Mouse (Mus musculus): ENCODE data around the gene Slc27a2. TPM values are rescaled to one million over a fixed set of nuclear protein-coding genes. Genes with fewer than 3 reads are reported as not detected.
A peak's percentile ranks its signal among the peaks of the same experiment; 100 is the strongest.
"Not testable (repeated sequence)": the region's sequence is repeated elsewhere in the genome, so short reads cannot be mapped to it uniquely, and the experiment has no call there.

The Slc27a2 gene
- total RNA-seq, 2 experiments from 2014 or later, result 15.3 to 15.9 TPM

DNA sequence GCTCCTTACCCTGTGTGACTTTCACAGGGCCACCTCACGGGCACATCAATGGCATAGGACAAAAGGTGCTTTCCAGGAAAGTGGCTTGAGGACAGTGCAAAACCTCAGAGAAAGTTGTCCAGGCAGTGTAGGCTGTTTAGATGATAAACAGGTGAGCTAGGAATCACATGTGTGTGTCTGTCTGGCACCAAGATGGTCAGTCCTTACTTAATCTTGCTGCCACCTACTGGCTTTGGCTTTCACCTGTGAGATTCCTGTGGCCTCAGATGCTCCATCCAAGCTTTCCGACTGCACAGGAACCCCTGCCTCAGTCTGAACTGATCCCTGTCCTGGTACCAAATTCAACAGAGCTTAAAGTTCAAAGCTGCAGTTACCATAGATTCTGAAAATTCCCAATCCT, 46.2 kb downstream of the Slc27a2 start:
- TF ChIP-seq CTCF (conservative IDR thresholded peaks at IDR 0.05), result no peak
- no peak for DNase-seq (ENCODE audit: low spot score in 2 of 2)
- H3K27ac ChIP-seq, result peak overlapping the region; percentile 64; the same call in 1 of the 2 replicates
- H3K4me3 ChIP-seq, result no peak overlapping the region

DNA sequence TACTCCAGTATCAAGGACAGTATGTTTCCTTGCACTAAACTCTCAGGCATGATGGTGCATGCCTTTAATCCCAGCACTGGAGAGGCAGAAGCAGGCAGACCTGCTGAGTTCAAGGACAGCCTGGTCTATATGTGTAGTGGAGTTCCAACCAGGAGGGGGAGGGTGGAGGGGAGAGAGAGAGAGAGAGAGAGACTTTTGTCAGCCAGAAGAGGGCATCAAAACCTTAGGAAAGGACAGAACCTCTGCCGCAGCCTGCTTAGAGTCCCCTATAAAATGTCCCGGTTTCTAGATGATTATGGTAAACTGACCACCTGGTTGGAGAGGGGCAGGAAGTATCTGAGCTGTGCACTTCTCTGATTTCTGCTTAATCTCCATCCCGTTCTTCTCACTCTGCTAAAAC, 46.8 kb downstream of the Slc27a2 start:
- peak; percentile 77 for TF ChIP-seq CTCF (conservative IDR thresholded peaks at IDR 0.05)
- DNase-seq (ENCODE audit: low spot score in 2 of 2), result no peak

DNA sequence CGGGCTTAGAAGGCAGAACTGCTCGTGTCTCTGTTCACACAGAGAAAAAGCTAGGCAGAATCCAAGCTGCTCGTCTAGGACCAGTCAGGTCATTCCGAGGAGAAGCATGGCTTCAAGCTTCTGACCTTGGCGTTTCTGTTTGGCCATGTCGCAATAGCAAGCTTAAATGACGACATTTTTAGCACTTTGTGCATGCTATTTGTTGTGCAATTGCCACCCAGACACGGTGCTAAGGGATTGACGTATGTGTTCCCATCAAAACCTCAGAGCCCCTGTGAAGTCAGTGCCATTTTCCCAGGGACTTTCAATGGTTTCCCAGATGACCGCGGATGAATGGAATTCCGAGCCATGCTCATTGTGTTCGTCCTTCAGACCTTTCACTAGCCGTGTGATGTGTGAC, 48.3 kb downstream of the Slc27a2 start:
- Histone ChIP-seq H3K27ac (no peak overlapping the region), H3K4me3 (no peak overlapping the region)
- no peak for DNase-seq (ENCODE audit: low spot score in 2 of 2)
- TF ChIP-seq CTCF (conservative IDR thresholded peaks at IDR 0.05), result no peak

More for the DNA sequence above, 46.8 kb downstream of the Slc27a2 start:
- Histone ChIP-seq H3K4me3 (no peak overlapping the region), H3K27ac (no peak overlapping the region)

DNA sequence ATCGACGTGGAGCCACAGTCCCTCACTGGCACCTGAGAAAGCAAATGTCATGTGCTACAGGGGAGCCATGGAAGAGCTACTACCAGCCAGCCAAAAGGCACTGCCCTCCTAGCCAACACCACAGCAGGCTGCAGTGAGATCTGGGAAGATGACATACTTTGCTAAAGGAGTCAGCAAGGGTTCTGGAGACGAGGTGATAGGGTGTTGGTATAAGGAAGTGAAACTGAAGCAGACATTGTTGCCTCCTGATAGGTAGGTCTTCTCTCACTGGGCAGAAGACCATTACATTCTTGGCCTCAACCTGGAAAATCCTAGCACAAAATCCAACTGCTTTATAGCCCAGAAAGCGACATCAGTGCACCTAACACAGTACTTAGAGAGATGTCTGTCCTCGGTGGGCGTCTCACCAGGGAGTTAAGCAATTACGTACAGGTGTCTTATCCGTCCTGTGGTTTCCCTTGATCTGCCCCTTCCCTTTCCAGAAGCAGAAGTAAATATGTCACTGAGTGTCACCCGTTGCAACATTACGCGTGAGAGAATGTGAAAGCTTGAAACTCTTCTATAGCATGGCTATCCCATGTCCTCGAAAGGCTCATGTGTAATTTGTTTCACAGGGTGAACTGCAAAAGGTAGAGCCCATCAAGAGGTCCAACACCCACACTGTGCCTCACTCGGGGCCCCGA, 49.9 kb downstream of the Slc27a2 start:
- H3K27ac ChIP-seq, result no peak overlapping the region
- DNase-seq (ENCODE audit: low spot score in 2 of 2), result no peak
- no peak for TF ChIP-seq CTCF (conservative IDR thresholded peaks at IDR 0.05)
- H3K4me3 ChIP-seq, result no peak overlapping the region

DNA sequence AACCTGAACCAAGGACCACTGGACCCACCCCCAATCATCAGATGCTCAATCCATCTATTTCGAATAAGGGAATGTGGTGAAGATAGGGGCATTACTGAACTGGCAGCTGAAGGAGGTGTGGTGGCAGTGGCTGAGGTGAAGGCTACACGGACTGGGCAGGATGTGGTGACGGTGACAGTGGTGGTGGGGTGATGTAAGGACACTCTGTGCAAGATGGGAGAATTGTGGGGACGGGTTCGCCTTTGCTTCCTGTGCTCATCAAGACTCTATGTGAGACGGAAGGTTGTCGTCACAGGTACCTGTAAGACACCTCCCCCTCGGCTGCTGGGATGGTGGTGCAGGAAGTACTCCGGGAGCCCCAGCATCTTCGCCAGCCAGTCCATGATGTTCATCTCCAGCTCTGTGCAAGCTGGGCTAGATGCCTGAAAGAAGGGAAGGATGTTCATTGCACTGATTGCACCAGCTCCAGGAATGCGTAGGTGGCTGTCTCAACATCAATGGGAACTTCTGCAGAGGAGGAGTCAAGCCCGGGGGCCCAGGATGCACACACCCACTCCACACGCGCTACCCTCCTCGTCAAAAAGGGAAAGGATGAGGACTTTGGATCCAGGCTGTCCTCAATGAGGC, 54.0 kb downstream of the Slc27a2 start:
- no peak overlapping the region for H3K27ac ChIP-seq
- no peak for TF ChIP-seq CTCF (conservative IDR thresholded peaks at IDR 0.05)
- no peak overlapping the region for H3K4me3 ChIP-seq
- DNase-seq (ENCODE audit: low spot score in 2 of 2), result no peak

DNA sequence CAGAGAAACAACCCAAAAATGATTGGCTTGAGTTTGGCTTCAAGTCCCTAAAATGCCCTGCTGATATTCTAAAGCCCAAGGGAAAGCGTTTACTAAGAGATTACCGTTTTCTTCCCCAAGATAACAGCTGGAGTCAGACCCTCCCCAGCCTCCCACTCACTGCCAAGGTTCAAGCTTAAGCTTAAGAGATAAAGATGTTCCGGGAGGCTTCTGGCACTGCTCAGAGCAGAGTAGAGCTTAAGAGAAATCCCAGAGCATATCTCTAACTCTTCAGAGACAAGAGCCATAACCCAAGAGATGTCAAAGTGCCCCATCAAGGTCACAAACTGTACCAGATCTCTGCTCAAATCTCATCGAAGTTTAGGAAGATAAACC, 54.5 kb downstream of the Slc27a2 start:
- H3K4me3 ChIP-seq, result no peak overlapping the region
- H3K27ac ChIP-seq, result no peak overlapping the region
- DNase-seq (ENCODE audit: low spot score in 2 of 2), result no peak
- TF ChIP-seq CTCF (conservative IDR thresholded peaks at IDR 0.05), result no peak

DNA sequence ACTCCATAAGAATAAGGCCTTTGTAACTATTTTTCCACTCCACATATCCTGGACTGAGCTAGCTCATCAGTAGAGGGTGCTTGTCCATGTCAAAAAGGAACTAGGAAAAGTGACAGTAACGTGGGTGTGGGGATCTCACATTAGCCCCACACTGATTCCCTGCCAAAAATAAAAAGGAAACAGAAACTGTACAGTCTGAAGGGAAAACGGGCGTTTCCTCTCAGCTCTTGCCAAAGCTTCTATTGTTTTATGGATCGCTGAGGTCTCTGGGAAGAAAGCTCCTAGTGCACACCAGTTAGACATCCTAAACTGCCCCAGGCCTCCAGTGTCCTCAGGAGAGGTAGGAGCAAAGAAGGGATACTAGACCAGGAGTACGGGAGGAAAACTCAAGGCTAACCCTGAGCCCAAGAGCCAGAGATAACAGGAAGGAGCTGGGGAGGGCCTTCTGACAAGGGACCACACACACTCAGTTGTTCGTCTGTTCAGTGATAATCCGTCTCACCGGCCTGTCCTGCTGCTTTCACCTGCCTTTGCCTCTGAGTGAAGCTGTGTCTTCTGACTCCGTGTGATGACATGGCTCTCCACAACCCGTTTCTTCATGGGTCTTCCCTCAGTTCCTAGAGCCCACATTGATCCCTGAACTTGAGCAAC, 55.5 kb downstream of the Slc27a2 start:
- no peak for TF ChIP-seq CTCF (conservative IDR thresholded peaks at IDR 0.05)
- DNase-seq (ENCODE audit: low spot score in 2 of 2), result no peak
- no peak overlapping the region for H3K4me3 ChIP-seq
- H3K27ac ChIP-seq, result no peak overlapping the region

DNA sequence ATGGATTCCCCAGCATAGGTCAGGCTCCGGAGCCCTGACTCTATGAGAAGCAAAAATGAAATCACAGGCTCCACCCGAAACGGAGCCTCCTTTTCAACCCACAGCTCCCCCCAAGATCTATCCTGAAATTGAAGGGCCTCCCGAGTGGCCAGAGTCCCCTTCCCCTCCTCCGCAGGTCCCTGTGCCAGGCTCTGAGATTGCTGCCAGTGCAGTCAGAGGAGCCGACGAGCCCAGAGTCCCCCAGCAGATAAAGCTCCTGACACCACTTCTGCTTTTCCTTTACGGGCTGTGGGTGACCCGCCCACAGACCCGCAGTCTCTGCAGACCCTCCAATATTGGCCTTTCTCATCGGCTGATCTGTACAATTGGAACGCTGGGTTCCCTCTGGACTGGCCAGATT, 57.4 kb downstream of the Slc27a2 start:
- DNase-seq (ENCODE audit: low spot score in 2 of 2); H3K27ac ChIP-seq; H3K4me3 ChIP-seq: not testable (repeated sequence)

DNA sequence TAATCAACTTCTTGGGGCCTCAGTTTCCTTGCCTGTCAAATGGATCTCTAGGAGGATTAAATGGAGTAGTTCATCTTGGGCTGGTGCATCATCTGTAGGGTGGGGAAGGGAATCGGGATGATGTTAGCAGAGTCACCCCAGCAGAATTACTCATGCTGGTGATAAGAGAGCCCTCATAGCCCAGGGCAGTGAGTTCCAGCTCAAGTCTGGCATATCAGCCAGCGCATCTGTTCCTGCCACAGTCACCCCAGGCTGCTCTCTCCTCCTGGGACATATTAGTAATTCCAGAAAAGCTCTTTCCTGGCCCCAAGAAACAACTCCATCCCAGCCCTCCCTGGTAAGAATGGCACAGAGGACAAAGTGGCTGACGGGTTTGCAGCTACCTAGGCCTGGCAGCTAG, 63.1 kb downstream of the Slc27a2 start:
- no peak for DNase-seq (ENCODE audit: low spot score in 2 of 2)
- no peak for TF ChIP-seq CTCF (conservative IDR thresholded peaks at IDR 0.05)
- H3K4me3 ChIP-seq, result no peak overlapping the region
- no peak overlapping the region for H3K27ac ChIP-seq

DNA sequence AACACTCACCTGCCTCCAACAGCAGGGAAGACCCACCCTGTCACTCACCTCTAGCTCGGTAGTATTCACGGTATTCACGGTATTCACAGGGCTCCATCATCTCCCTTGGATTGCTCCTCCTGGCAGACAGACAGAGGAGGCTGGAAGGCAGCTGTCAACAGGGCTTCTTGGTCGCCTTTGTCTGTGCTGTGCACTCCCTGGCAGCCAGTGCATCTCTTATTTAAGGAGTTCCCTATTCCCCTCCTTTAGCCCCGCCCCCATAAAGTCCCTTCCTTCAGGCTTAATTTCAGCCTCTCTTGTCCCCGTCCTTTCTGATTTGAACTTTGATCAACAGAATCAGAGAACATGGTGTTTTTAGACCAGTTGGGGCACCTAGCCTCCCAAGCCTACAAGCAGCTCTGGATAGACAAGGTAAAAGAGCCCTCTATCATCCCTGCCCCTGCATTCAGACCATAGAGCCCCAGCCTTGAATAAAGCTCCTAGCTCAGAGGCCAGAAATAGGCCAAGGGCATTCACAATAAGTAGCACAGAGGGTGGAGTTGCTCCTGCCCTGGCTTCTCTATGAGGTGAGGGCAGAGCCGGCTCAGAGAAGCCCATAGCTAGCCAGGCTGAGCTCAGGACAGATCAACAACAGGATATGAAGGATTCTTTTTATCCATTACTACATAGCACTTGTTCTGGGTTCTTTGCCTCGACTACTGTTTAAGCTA, 66.4 kb downstream of the Slc27a2 start:
- no peak for TF ChIP-seq CTCF (conservative IDR thresholded peaks at IDR 0.05)
- no peak overlapping the region for H3K4me3 ChIP-seq
- DNase-seq (ENCODE audit: low spot score in 2 of 2), result no peak
- H3K27ac ChIP-seq, result no peak overlapping the region

DNA sequence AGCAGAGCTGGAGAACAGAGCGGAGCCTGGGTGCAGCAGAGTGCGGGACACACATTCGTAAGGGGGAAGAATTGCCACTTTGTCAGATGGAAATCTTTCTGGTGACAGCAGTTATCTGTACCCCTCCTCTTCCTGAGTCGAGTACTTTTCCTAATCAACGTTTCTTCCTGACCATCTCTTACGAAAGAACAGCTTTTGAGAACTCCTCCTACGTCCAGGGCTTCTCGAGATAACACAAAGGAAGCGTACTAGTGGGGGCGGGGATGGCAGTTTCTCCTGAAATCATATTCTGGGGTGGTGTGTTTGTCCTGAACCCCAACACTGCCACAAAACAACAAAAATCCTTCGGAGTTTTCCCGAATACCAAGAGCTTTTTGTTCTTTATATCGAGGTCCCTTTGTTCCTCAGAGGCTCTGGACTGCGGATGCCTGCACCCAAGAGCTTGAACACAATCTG, 67.1 kb downstream of the Slc27a2 start, which contains the start of gene Hdc:
Gene Hdc (minus strand): TSS at position 51 of the 456 bp plus-strand sequence.
- H3K27ac ChIP-seq, result no peak within 1 kb of the TSS
- no peak for DNase-seq (ENCODE audit: low spot score in 2 of 2)
- H3K4me3 ChIP-seq, result no peak within 1 kb of the TSS
- no peak for TF ChIP-seq CTCF (conservative IDR thresholded peaks at IDR 0.05)

DNA sequence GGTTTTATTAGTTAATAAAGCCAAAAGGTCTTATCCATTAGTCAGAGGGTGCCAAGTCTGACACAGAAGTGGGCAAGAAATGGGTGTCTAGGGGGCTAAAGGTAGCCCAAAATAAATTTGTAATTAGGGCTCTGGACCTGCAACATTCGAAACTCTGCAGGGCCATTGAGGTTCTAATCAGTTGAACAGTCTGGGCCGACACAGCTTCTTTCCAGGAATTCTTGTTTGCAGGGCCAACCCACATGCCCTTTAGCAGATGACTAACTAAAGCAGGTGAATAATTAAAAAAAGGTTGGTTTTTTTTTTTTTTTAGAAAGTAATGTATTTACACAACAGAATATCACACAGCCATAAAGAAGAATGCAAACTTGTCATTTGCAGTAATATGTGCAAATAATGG, 70.2 kb downstream of the Slc27a2 start:
- no peak for DNase-seq (ENCODE audit: low spot score in 2 of 2)
- Histone ChIP-seq H3K27ac (no peak overlapping the region), H3K4me3 (no peak overlapping the region)
- TF ChIP-seq CTCF (conservative IDR thresholded peaks at IDR 0.05), result no peak

DNA sequence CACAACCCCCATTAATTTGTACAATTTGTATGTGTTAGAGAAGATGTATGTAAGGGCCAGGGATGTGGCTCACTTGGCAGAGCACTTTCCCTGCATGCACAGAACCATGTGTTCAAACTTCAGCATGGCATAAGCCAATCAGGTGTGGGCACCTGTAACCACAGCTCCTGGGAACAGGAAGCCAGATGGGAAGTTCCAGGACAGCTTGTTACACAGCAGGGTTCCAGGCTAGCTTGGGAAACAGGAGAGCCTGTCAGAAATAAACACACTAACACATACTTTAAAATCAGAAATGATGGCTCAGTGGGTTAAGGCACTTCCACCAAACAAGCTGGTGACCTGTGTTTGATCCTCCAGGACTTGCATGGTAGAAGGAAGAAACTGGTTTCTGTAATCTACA, 70.9 kb downstream of the Slc27a2 start:
- H3K4me3 ChIP-seq, result no peak overlapping the region
- no peak for TF ChIP-seq CTCF (conservative IDR thresholded peaks at IDR 0.05)
- H3K27ac ChIP-seq, result no peak overlapping the region
- DNase-seq (ENCODE audit: low spot score in 2 of 2), result no peak
